Mouse (Mus musculus): ENCODE measurements around the gene Spc24.
"Not testable (repeated sequence)": the region's sequence is repeated elsewhere in the genome, so short reads cannot be mapped to it uniquely, and the experiment has no call there.

The Spc24 gene

GRCm38 (mm10) chr9:21784517-21785307 is 24.6 kb upstream of the Spc24 start:
- DNase-seq (ENCODE audit: low spot score in 2 of 2) = no peak

- DNase-seq (ENCODE audit: low spot score in 2 of 2) = peak in 1 of 2 experiments; percentile 50
Observed at GRCm38 (mm10) chr9:21781657-21782468, 21.8 kb upstream of the Spc24 start.

DNA sequence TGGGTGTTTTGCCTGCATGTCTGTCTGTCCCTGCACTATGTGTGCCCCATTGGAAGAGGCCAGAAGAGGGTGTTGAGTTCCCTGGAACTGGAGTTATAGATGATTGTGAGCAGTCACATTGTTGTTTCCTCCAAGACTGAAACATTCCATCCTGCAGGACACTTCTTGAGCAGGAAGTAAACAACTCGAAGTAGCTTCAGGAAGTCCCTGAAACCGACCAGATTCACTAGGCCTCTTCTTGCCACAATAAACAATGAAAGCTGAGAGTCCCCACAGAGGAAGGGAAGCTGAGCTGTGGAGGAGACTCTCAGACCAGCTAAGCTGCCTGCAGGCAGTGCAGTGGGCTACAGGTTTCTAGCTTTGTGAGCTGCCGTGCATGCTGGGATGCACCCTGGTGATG is 17.6 kb upstream of the Spc24 start:
- DNase-seq (ENCODE audit: low spot score in 2 of 2) = no peak

- no peak for DNase-seq (ENCODE audit: low spot score in 2 of 2)
Observed at GRCm38 (mm10) chr9:21774353-21774752, 14.2 kb upstream of the Spc24 start.

GRCm38 (mm10) chr9:21773396-21773795 is 13.3 kb upstream of the Spc24 start:
- DNase-seq (ENCODE audit: low spot score in 2 of 2) = not testable (repeated sequence)

DNA sequence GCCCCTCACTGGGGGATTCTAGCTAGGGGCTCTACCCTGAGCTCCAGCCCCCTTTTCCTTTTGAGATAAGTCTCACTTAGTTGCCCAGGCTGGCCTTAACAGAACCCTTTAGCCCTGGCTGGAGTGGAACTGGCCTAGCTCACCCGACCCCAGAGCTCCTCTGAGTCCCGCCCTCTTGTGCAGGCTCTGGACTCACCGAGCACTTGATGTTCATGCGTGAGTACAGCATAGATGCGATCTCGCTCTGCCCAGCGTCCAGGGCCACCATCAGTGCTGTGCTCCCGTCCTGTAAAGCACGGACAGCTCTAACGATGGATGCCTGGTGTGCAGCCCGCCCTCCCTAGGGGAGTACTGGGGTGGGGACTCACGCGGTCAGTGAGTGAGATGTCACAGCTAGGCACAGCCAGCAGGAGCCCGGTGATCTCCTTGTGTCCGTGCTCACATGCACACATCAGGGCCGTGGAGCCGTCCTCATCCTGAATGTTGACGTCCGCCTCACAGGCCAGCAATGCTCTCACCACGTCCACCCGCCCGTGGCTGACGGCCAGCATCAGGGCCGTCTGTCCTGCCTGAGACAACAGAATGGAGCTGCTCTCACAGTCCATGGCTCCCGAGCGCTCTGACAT is 9.6 kb upstream of the Spc24 start:
- DNase-seq (ENCODE audit: low spot score in 2 of 2) = no peak

DNA sequence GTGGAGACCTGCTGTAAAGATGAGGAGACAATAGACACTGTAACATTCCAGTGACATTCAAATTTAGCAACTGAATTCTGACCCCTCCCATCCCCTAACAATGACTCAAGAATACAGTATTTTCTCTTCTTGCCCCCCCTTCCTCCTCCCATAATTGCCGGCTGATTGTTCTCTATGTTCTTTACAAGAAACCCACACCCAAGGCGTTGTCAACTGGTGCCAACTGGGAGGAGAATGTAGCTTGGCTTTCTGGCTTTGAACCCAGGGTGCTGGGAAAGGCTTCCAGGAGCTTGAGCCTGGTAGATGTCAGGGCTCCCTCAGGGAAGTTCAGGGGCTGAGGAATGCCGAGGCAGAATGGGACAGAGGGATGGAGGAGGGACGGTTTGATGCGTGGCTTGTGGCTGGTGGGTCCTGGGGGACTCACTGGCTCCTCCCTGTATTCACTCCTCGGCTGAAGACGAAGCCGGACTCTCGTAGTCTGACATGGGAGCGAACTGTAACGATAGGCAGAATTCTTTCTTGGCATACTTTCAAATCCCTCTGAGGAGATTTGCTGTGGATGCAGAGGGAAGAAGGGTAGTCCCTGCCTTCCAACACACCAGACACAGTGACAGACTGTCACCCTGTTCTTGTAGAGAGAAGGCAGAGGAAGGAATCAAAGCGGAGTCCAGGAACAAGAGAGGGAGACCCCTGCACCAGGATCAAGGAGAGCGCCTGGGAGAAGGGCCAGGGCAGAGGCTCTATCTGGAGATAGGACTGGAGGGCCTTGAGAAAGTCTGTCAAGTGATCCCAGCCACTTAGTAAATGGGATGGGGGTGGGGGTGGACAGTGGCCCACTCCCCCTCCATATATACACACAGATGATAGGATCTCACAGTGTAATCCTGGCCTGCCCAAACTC is 8.7 kb upstream of the Spc24 start:
- DNase-seq (ENCODE audit: low spot score in 2 of 2) = no peak

DNA sequence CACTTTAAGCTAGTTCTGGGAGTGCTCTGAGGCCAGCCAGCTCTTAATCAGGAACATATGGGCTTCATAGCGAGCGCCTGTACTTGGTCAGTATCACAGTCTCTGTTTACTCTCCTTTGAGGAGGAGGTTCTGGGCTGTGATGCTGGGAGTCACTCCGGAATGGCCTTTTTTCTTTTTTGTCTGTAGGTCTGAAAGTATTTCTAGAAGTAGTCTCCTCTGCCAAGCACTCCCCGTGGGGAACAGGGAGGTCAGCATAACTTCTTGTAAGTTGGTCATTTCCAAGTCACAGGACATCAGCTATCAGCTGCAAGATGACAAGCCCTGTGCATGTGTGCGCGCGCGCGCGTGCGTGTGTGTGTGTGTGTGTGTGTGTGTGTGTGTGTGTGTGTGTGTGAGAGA is 7.8 kb upstream of the Spc24 start:
- DNase-seq (ENCODE audit: low spot score in 2 of 2) = no peak

GRCm38 (mm10) chr9:21764084-21764999 is 4.2 kb upstream of the Spc24 start:
- DNase-seq (ENCODE audit: low spot score in 2 of 2) = no peak

DNA sequence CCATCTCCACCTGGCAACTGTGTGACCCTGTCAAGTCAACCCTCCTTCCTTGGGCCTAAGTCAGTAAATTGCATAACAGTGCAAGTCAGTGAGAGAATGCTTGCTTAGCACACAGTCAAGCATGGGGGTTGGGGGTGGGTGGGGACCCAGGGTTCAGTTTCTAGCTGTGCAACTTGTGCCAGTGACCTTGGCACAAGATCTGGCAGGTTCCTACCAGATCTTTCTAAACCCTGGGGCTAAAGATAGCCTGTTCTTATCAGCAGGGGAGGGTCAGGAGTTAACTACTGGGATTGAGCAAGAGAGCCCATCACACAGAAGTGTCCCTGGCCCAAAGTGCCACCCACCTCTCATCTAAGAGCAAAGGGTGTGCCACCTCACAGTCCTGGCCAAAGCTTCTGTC is 2.0 kb upstream of the Spc24 start:
- DNase-seq (ENCODE audit: low spot score in 2 of 2) = peak in 1 of 2 experiments; percentile 32

DNA sequence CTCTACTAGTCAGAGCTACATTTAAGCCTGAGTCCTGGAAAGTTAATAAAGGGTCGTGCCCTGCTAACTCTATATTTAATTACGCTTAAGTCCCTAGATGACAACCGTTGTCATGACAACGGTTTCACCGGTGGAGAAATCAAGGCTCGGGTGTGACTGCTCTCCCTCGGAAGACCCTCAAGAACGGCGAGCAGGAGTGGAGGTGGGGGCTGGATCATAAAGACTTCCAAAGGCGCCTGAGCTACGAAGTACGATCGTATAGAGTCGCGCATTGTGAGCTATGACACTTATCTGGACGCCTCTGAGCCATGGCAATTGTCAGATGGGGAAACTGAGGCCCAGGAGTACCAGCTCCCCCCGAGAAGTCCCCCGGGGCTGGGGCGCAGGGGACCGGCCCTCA is 385 bp downstream of the Spc24 start:
- DNase-seq (ENCODE audit: low spot score in 2 of 2) = no peak

DNA sequence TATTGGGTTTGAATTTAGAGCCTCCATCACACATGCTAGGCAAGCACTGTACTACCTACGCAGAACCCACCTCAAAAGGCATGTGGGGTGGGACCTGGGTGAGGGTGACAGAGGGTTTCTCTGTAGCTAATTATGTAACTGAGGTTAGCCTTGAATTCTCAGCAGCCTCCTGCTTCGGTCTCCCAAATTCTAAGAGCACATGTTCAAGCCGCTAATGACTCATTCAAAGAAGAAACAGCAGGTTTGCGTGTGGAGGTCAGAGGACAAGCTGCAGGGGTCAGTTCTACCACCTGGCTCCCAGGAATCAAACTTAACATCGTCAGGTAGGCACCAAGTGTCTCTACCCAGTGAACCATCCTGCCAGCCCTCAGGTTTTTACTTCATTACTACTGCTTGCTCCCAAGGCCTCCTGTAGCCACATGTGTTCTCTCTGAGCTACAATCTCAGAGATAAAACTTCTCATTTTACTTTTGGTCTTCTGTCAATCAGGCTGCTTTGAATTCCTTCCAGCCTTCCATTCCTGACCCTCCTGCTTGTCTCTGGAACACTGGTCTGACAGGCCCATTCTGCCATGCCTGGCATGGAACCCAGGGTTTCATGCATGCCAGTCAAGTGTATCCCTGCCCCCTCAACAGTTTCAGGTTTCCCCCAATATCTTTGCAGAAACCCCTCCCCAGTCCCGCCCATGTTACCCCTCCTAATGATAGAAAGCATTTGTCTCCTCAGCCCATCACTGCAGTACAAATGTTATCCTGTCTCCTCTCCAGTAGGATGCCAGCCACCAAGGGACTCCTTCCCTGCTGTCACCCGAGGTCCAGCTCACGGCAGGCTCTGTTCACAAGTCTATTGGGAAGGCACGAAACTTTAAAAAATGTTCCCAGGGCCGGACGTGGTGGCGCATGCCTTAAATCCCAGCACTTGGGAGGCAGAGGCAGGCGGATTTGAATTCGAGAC is 1.2 kb downstream of the Spc24 start:
- DNase-seq (ENCODE audit: low spot score in 2 of 2) = no peak

DNA sequence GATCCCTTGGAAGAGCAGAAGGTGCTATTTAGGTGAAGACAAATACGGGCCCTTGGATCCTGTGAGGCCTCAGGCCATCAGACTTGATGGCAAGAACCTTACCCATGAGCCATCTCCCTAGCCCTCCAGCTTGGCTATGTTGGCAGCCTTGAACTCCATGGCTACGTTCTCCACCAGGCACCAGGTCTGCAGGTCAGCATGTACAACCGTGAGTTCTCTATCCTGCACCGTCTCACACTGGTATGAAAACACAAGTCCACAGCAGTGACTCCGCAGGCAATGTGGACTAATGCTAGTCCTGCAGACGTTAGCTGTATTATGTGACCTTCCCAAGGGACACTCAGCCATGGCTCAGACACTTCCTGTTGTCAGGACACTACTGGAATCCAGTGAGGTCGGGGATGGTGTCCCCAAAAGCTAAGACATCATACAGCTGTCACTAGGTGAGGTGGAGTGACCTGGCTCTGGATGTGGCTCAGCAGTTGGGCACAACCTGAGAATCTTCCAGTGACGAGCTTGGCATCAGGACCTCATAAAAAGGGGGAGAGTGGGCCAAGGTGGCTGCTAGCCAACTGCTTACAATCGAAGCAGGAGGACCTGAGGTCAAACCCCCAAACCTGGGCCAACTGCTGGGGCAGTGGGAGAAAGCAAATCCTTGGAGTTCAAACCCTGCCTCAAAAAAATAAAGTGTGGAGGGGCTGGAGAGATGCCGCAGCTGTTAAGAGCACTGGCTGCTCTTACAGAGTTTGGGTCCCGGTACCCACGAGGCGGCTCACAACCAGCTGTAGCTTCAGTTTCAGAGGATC is 5.4 kb downstream of the Spc24 start:
- DNase-seq (ENCODE audit: low spot score in 2 of 2) = no peak

DNA sequence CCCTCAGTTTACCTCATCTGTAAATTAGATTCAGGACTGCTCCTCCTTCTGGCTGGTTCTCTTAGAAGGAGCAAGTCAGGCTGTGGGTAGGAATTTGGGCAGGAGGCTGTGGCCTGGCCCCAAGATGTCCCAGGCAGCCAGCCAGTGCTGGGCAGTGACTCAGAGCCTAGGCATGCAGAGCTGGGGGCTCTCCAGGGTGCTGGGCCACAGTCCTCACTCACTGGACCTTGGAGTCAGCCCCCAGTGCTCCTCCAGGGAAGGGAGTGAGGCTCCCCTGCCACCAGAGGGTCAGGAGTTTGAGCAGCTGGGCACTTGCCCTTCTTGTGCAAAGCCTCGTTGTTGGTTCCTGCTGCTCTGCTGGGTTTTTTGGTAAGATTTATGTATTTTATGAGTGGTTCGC is 6.1 kb downstream of the Spc24 start:
- DNase-seq (ENCODE audit: low spot score in 2 of 2) = peak; percentile 51 to 78

GRCm38 (mm10) chr9:21752252-21752792 is 7.8 kb downstream of the Spc24 start:
- peak in 1 of 2 experiments; percentile 56 for DNase-seq (ENCODE audit: low spot score in 2 of 2)

DNA sequence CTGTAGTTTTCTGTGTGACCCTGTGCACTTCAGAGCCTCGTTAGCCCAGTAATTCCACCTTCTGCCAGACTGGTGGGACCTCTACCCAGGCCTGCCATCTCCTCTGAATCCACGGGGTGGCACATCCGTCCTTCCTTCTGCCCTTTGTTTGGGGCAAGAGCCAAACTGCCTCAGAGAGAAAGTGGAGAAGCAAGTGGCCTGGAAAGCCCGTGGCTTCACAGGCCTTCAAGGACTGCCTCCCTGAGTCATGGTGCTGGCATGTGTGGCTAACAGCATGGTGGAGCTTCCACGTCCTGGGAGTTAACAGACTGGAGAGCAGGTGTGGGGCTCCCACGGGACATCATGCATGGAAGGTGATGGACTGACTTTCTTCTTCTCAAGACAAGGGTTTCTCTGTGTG is 8.8 kb downstream of the Spc24 start:
- DNase-seq (ENCODE audit: low spot score in 2 of 2) = no peak

GRCm38 (mm10) chr9:21750370-21750769 is 9.7 kb downstream of the Spc24 start:
- no peak for DNase-seq (ENCODE audit: low spot score in 2 of 2)
